Mouse (Mus musculus): ENCODE data around the gene Agl.

The Agl gene

DNA sequence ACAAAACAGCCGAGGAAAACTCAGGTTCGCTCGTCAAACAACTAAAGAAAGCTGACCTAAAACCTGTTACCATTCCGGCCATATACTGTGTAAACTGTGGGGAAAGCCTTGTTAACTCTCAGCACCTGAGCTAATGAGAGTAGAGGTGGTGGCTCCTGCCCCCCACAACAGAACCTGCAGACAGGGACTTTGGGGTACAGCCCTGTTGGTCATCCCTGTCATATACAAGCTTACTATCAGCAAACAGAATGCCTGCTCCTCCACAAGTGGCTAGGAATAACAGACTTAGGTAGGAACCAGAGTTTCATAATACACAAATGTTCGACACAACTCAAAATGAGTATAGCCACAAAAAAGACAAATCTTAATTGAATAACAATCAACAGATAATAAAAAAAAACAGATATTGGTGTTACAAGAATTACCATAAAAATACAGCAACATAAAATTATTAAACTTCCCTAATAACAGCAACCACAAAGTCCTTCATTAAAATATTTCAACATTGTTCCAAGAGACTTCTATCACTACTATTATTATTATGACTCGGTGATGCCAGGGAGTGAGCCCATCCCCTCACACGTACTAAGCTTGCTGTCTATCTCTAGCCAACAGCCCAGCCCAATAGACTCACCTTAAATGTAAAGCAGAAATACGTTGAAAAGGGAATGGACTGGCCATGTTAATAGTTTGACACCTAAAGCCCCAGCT is 112.9 kb downstream of the Agl start:
- DNase-seq (ENCODE audit: low read depth, low spot score), result no peak

DNA sequence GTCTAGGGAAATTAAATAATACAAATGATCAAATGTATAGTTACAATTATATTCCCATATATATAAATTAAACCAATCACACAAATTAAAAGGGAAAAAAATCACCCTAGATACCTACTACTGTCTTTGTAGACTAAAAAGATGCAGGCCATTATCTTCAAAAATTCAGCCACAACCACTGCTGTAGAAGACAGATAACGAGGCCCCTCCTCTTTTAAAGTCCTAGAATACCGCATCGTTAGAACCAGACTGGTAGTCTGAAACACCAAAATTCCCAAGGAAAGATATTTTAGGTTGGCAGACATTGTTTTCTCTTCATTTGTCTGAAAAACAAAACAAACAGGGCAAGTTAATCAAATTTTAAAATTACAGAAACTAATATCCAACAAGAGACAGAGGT is 113.7 kb downstream of the Agl start:
- no peak for DNase-seq (ENCODE audit: low read depth, low spot score)
